Mouse (Mus musculus): ENCODE data around the gene Cerk. TPM values are rescaled to one million over a fixed set of nuclear protein-coding genes. Genes with fewer than 3 reads are reported as not detected.
A peak's percentile ranks its signal among the peaks of the same experiment; 100 is the strongest.

Gene Cerk
- total RNA-seq, 2 experiments from 2014 or later, result 37.7 to 40.6 TPM

GRCm38 (mm10) chr15:86134941-86135783, 50.8 kb downstream of the Cerk start:
- DNase-seq (ENCODE audit: extremely low spot score in 1 of 2, low spot score in 2 of 2), result peak; percentile 86 to 88

GRCm38 (mm10) chr15:86130657-86131056, 55.3 kb downstream of the Cerk start:
- intact Hi-C loops (cut with DNase I), result loop anchor here (5.0 to 10.0 kb wide), 2 partner anchors 233 to 406 kb away; no protein-coding TSS in a partner anchor
- no peak for DNase-seq (ENCODE audit: extremely low spot score in 1 of 2, low spot score in 2 of 2)

More at GRCm38 (mm10) chr15:86134941-86135783, 50.8 kb downstream of the Cerk start:
- intact Hi-C loops (cut with DNase I), result loop anchor here (5.0 to 10.0 kb wide), 3 partner anchors 83 to 410 kb away; no protein-coding TSS in a partner anchor

- DNase-seq (ENCODE audit: extremely low spot score in 1 of 2, low spot score in 2 of 2), result no peak
- intact Hi-C loops (cut with DNase I), result no loop called here
Measured at GRCm38 (mm10) chr15:86129036-86129435, 56.9 kb downstream of the Cerk start.

GRCm38 (mm10) chr15:86124359-86124758, 61.6 kb downstream of the Cerk start:
- intact Hi-C loops (cut with DNase I), result loop anchor here (2.0 kb wide), 1 partner anchor 70 kb away; no protein-coding TSS in a partner anchor
- DNase-seq (ENCODE audit: extremely low spot score in 1 of 2, low spot score in 2 of 2), result peak; percentile 45 to 79

- intact Hi-C loops (cut with DNase I), result no loop called here
- DNase-seq (ENCODE audit: extremely low spot score in 1 of 2, low spot score in 2 of 2), result no peak
Measured at GRCm38 (mm10) chr15:86123409-86123808, 62.5 kb downstream of the Cerk start.

- intact Hi-C loops (cut with DNase I), result no loop called here
- peak in 1 of 2 experiments; percentile 78 for DNase-seq (ENCODE audit: extremely low spot score in 1 of 2, low spot score in 2 of 2)
Measured at GRCm38 (mm10) chr15:86122261-86122949, 63.5 kb downstream of the Cerk start.

GRCm38 (mm10) chr15:86119186-86119585, 66.8 kb downstream of the Cerk start:
- intact Hi-C loops (cut with DNase I), result no loop called here
- DNase-seq (ENCODE audit: extremely low spot score in 1 of 2, low spot score in 2 of 2), result no peak

- DNase-seq (ENCODE audit: extremely low spot score in 1 of 2, low spot score in 2 of 2), result no peak
- intact Hi-C loops (cut with DNase I), result no loop called here
Measured at GRCm38 (mm10) chr15:86117115-86118100, 68.5 kb downstream of the Cerk start.

GRCm38 (mm10) chr15:86116421-86116820, 69.5 kb downstream of the Cerk start:
- intact Hi-C loops (cut with DNase I), result no loop called here
- no peak for DNase-seq (ENCODE audit: extremely low spot score in 1 of 2, low spot score in 2 of 2)

- no peak for DNase-seq (ENCODE audit: extremely low spot score in 1 of 2, low spot score in 2 of 2)
- intact Hi-C loops (cut with DNase I), result no loop called here
Measured at GRCm38 (mm10) chr15:86113342-86113710, 72.6 kb downstream of the Cerk start.

- intact Hi-C loops (cut with DNase I), result no loop called here
- no peak for DNase-seq (ENCODE audit: extremely low spot score in 1 of 2, low spot score in 2 of 2)
Measured at GRCm38 (mm10) chr15:86112707-86113341, 73.1 kb downstream of the Cerk start.

GRCm38 (mm10) chr15:86110361-86111103, 75.4 kb downstream of the Cerk start:
- intact Hi-C loops (cut with DNase I), result no loop called here
- no peak for DNase-seq (ENCODE audit: extremely low spot score in 1 of 2, low spot score in 2 of 2)

GRCm38 (mm10) chr15:86109650-86110211, 76.2 kb downstream of the Cerk start:
- intact Hi-C loops (cut with DNase I), result no loop called here

GRCm38 (mm10) chr15:86109245-86109644, 76.7 kb downstream of the Cerk start:
- no peak for DNase-seq (ENCODE audit: extremely low spot score in 1 of 2, low spot score in 2 of 2)
- intact Hi-C loops (cut with DNase I), result no loop called here

More at GRCm38 (mm10) chr15:86109650-86110211, 76.2 kb downstream of the Cerk start:
- peak; percentile 71 to 75 for DNase-seq (ENCODE audit: extremely low spot score in 1 of 2, low spot score in 2 of 2)

- peak in 1 of 2 experiments; percentile 39 for DNase-seq (ENCODE audit: extremely low spot score in 1 of 2, low spot score in 2 of 2)
- intact Hi-C loops (cut with DNase I), result no loop called here
Measured at GRCm38 (mm10) chr15:86107831-86108471, 78.0 kb downstream of the Cerk start.

- peak in 1 of 2 experiments; percentile 22 for DNase-seq (ENCODE audit: extremely low spot score in 1 of 2, low spot score in 2 of 2)
- intact Hi-C loops (cut with DNase I), result no loop called here
Measured at GRCm38 (mm10) chr15:86105751-86106150, 80.2 kb downstream of the Cerk start.

- no peak for DNase-seq (ENCODE audit: extremely low spot score in 1 of 2, low spot score in 2 of 2)
Measured at GRCm38 (mm10) chr15:86105345-86105697, 80.6 kb downstream of the Cerk start.

More at GRCm38 (mm10) chr15:86105345-86105697, 80.6 kb downstream of the Cerk start:
- intact Hi-C loops (cut with DNase I), result no loop called here
